Mouse (Mus musculus): ENCODE results near the gene Ush2a.

Gene Ush2a

DNA sequence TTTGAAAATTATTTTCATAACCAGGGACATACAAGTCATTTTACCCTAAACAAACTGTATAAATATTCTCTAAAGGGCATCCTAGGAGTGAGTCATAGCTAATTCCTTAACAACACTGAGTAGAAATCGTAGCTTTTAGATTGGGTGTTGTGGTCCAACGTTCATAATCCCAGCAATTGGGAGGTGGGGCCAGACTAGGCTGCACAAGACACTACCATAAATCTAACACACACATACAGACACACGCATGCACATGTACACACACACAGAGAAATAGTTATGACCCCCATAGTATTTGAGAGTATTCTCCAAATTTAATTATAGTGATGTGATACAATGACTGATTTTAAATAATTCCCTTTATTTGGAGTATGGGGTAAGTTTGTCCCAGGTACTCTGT lies 125.5 kb downstream of the Ush2a start:
- DNase-seq (ENCODE audit: low spot score): no peak

DNA sequence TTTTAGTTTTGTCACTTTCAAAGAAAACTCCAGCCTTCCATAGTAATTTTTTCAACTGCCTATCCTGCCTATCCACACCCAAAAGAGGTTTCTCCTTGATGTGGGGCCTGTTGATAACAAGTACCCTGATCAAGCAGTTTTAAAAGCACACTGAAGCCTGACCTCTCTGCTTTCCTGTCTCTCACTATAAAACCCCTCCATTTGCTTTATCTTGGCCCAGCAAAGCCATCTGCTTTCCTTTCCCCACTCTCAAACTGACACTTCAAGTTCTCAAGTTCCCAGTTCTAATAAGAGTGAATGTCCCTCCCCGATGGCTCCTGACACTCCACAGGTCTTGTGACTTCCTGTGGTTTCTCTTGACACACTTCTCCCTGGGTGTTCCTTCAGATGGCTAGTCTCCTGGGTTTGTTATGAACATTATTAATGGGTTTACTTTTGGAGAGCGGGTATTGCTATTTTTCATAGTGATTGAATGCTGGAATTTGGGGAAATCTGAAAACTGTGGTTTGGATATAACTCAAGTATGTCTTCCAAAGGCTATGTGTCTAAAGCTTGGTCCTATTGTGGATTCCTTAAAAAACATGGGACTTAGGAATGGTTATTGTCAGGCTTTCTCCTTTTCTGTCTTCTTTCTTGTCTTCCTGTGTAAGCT lies 126.1 kb downstream of the Ush2a start:
- no peak for DNase-seq (ENCODE audit: low spot score)

DNA sequence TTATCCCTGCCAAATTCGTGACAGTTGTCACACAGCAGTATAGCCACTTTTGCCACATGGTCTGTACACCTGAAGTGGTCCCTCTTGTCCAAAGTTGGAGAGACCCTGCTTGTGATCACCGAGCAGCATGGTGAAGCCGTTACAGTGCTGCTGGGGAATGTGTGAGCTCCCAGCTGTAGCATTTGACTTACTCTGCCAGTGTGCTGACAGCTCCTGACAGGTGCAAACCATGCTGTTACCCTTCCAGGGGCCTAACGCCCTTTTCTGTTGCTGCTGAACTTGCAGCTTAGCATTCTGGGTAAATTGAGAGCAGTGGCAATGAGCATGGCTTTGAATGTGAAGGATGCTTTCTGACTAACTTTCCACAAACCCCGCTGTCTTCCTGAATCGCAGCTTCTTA lies 128.3 kb downstream of the Ush2a start:
- no peak for DNase-seq (ENCODE audit: low spot score)

DNA sequence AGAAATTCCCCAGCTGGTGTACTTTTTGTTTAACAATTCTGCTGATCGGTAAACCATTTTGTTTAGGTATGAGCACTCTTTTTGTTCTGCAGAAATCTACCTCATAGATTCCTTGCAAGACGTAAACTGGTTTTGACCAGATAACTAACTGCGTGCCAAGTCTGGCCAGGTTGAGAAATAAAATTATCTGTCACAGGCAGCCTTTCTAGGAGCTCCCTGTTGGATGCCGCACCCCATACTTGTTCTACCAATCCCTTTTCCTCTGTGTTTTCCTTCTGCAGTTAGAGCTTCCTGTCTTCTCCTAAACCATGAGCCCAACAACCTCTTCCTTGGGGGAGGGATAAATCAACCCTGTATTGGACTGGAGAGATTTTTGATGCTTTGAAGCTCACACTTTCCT lies 145.4 kb downstream of the Ush2a start:
- DNase-seq (ENCODE audit: low spot score): no peak

DNA sequence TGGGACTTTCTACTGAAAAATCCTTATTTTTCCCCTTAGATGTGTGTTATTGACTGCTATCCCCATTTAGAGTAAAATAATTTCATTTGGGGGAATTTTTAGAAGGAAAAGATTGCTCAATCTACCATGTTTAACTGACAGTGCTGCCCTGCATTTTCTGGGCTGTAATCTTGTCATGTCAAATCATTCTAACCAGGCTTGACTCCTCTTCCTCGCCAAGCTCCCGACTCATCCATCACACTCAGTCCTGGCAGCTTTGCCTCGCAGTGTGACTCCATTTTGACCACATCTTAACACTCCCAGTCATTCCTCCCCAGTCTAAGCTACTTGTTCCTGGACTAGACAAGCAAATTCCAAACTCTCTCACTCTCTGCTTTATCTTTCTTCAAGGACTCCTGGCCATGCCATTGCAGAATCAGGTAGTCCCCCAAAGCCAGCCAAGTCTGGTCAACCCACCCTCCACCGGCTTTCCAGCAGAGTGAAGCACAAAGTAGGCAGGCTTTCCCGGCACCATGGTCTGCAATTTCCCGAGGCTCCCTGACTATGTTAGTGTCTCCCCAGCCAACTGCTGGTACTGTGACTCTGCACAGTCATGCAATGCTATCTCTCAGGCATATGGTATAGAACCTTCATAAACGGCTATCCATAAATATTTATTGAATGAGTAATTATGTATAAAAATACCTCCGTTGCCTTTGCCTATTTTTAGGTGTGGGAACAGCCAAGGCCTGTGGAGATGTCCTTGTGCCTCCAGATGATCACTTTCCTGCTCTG lies 146.0 kb downstream of the Ush2a start:
- no peak for DNase-seq (ENCODE audit: low spot score)

DNA sequence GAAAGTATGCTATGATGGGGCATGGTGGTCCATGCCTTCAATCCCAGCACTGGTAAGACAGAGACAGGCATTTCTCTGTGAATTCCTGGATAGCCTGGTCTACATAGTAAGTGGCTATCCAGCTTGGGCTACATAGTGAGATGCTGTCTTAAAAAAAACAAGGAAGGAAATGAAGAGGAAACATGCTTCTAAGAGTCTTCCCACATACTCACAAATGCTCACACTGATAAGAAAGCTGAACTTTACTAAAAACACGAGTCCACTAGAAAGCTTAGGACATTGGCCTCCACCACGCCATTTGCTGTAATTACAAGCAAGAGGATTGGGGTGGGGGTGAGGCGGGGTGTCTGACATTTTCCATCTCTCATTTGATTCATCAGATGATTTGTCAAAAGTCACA lies 148.7 kb downstream of the Ush2a start:
- no peak for DNase-seq (ENCODE audit: low spot score)

DNA sequence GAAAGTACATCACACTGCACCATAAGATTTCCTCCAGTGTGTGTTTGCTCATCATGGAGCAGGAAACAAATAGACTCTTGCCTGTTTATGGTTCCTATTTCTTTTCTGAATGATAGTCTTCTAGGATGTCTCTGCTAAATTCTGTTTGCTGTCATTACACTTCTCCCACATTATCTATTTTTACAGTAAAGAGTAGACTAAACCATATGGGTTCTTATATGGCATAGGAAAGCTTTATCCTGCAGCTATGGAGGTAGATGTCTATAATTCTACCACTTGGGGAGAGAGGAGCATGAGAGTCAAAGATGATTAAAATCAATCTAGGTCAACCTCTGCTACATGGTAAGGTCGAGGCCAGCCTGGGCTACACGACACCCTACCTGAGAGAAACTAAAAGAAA lies 158.7 kb downstream of the Ush2a start:
- DNase-seq (ENCODE audit: low spot score): no peak

DNA sequence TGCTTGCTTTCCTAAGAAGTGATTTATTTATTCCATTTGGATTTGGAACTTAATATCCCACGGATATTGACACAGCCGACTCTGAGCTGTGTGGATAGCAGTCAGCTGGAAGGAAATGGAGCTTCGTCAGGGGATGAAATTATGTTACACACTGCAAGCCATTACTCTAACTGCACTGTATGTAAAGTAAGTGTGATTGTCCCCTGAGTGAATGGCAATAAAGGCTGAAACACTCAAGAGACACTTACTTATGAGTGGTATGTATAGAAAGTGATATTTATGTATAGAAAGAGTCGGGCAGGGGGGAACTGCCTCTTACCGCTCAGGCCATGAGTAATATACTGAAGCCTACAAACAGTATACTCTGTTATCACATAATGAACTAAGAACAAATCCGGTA lies 166.3 kb downstream of the Ush2a start:
- DNase-seq (ENCODE audit: low spot score): no peak

DNA sequence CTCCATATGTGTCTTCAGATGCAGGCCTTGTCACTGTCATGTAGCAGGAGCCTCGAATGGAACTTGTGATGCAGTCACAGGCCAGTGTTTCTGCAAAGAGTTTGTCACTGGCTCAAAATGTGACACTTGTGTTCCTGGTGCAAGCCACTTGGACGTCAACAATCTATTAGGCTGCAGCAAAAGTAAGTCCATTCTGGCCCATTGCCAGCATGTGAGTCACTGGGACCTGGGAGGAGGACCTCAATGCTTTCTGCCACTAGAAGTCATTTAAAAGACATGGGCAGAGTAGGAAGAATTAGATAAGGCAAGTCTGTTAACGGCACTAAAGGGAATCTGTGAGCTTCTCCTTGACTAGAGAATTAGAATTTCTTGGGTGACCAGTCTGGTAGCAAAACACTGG lies 168.9 kb downstream of the Ush2a start:
- no peak for DNase-seq (ENCODE audit: low spot score)

DNA sequence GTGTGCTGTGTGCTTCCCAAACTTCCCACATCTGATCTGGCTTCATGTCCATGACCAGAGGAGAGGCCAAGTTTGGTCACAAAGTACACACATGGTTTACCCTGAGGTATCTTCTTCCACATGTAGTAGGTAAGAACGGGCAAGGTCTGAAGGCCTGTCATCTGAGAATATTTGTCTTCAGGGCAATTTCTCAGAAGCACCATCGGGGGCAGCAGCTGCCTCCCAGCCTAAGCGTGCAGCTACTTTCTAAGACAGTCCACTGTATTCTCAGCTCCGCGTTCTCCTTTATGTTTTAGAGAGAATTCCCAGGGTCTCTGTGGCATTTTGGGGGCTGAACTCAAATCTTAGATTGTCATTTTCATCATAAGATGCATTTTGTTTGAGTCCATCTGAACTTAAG lies 186.1 kb downstream of the Ush2a start:
- DNase-seq (ENCODE audit: low spot score): no peak

DNA sequence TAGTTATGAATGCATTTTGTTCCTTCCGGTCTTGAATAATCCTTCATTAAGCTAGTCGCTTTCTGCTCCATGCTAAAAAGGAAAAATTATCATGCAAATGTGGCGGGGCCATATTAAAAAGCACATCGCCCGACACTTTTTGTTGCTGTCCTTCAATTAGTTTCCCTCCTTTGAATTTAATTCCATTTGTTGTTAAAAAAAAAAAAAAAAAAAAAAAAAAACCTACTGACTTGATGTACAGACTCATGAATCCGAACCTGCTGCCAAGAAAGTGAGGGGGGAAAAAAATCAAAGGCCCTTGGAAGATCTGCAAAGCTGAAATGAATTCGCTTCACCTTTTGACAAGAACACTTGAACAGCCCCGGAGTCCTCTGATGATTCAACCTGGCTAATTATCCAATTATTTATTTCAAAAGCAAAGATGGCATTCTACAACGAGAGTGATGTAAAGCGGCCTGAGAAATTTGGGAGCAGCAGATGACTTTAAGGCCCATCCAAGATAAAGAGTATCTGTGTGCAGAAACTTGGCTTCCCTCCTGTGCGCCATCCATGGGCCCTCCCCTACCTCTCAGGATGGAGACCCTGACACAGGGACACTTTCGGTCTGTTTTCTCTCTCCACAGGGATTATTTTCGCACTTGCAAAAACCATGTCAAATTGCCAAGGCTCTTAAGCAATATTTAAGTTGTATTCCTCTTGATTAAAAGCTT lies 194.8 kb downstream of the Ush2a start:
- no peak for DNase-seq (ENCODE audit: low spot score)

DNA sequence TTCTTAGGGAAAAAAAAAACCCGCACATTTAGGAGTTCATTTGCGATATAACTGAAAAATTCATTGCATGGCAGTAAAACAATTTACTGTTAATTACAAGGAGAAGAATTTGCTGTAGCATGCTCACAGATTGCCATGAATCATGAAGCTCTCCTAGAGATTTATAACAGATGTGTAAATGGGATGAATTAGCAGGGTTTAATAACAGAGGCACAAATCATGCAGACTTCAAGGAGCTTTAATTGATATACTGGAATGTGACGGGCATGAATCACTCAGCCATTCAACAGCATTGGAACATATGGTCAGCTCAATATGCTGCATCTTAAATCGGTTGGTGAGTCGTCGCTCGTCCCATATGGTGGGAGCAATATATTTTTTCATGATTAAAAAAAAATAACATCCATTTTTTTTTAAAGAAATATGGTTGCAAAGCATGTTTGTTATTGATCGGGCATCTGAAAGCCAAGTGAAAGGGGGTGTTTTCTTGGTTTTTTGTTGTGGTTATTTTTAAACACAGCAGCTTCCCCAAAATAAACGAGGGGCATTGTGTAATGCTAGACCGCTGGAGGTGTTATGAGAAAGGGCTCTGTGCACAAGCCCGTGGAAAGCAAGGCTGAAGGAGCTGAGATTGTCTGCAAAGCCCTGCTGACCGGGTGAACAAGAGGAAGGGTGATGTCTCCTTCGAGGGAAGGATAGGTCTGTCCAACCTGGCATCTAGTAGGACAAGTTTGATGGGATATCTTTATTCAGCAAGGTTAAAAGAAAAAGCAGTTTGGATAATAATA lies 195.6 kb downstream of the Ush2a start:
- DNase-seq (ENCODE audit: low spot score): no peak

DNA sequence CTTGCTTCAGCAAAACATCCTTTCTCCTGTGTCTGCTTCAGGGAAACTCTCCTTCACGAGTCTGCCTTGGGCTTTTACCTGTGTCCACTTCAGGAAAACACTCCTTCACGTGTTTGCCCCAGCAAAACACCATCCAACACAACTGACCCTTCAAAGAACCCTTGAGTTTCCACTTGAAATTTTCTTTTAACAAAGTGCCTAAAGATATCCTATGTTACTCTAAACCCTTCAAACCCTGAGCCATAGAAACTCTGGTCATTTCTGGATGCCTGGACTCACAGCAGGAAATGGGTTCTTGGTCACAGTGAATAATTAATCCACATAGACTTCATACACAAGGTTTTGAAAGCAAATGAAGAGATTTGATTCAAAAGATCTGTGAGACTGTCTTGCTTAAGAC lies 199.4 kb downstream of the Ush2a start:
- DNase-seq (ENCODE audit: low spot score): no peak

DNA sequence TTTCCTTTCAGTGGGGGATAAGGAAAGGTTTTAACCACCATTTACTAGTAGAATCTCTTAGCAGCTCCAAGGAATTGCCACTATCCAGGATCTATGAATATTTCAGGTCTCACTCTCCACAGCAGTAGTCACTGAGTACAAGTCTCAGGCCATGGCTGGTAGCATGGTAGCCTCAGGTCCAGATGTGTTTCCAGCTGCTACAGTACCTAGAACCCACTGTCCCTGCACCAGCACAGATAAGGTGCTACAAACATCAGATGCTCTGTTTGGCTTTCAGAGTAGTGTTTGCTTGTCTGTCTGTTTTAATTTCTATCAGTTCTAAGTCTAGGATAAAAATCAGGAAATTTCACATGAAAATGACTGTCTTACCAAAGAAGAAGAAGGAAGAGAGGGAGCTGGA lies 202.8 kb downstream of the Ush2a start:
- DNase-seq (ENCODE audit: low spot score): no peak

DNA sequence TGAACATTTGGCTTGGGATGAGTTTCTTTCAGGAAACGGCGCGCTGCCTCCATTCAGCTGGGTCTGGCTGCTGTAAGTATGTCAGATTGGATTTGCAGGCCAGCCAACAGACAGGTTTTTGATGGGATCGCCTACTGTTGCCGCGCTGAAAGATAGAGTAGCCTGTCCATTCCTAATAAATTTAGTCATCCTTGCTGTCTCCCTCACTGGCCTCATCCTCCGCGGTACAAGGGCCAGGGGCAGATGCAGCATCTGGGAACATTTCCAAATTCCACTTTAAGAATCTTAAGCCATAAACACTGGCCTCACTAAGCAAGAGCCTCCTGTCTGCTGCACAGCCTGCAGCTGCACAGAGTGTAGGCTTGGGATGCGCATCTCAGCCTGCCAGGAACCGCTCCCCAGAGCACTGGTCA lies 206.6 kb downstream of the Ush2a start:
- peak; percentile 1 for DNase-seq (ENCODE audit: low spot score)

DNA sequence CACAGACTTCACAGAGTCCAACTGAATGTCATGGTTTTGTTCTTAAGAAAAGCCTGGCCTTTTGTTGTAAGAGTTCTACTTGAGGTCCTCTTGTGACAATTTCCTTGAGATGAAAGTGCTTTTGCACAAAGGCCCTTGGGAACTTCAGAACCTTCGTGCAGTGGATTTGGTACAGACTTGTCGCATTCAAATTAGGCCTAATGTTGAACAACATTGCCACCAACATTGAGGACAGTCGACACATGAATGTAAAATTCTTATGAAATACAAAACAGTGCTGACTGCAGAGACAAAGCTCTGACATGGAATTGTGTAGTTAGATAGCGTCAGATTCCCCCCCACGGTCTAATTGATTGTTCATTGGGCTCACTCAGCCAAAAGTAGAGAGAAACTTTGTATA lies 243.1 kb downstream of the Ush2a start:
- DNase-seq (ENCODE audit: low spot score): no peak

DNA sequence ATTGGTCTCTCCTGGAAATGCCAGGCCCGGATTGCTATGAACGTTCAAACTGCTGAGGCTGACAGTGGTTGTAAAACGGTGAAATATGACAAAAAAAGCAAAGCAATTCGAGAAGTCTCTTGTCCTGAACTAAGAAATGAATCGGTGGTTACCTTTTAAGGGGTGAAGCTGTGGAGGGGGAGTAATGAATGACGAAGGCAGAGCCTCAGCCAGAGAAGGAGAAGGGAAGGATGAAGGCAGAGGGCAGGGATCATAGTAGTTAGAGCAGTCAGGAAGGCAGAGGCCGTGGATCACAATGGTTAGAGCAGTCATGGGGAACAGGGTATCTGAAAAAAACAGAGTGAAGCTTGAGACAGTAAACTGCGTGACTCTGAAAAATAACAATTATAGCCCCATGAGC lies 257.0 kb downstream of the Ush2a start:
- no peak for DNase-seq (ENCODE audit: low spot score)

DNA sequence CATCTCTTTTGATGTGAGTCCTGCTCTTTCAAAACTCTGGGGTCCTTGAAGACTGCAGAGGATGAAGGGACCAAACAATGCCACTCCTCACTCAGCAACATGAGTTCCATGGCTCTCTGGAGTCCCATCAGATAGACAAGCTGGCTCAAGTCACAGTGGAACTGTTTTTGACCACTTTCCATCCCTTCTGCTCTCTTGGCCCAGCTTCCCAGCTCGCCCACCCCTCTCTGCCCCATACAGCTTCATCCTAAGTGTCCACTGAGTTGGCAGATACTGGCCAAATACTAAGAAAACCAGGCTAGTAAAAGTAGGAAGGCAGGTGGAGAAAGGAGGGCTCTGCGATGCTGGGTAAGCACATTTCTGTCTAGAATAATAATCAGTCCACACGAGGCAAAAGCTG lies 265.6 kb downstream of the Ush2a start:
- DNase-seq (ENCODE audit: low spot score): no peak

DNA sequence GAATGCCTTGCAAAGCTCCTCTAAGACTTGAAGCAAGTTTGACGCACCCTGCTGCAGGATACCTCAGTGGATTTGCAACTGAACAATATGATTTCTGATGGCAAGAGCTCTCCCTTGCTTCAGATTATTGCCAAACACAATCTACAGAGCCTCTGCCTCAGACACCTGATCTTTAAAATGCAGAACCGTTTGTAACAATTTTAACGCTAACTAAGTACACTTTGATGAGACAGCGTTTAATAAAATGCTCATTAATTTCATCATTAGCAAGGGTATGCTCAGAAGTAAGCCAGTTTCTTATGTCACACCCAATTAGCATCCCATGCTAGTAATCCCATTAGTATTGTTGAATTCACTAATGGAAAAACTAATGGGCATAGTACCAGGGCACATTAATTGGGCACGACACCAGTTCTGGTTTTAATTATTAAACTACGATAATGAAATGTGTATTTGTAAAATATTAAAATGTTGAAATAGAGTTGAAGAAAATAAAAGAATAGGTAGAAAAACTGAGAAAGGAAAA lies 267.8 kb downstream of the Ush2a start:
- DNase-seq (ENCODE audit: low spot score): no peak

DNA sequence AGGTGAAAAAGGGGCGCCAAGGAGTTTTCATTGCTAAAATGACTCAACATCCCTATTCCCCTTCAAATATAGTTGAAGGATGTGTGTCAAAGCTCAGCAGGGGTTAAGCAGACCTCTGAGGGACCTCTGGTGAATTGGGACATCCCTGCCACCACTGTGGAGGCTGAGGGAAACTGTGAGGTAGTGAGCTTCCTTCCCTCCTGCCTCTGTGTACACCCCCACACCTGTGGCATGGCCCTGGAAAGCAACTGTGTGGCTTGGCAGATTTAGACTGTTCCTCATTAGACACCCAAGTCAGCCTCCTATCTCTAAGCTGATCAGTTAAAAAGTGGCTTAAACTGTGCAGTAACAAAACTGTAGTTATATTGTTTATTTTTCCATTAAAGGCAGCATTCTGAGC lies 275.2 kb downstream of the Ush2a start:
- DNase-seq (ENCODE audit: low spot score): no peak

DNA sequence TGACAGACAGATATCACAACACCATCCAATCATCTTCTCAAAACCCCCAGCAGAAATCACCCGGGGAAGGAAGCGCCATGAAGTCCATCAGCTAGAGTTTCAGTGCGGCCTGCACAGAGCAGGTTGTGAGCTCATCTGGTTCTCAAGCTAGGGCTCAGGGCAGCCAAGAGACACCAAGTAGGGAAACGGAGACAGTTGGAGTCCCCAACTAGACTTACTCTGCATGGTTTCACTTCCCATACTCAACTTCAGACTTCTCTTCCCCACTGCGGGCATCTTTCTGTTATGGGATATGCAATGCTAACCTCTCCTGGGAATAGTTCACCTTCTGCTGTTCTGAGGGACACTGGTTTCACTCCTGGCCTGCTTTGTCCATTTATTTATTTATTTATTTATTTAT lies 277.8 kb downstream of the Ush2a start:
- DNase-seq (ENCODE audit: low spot score): no peak

DNA sequence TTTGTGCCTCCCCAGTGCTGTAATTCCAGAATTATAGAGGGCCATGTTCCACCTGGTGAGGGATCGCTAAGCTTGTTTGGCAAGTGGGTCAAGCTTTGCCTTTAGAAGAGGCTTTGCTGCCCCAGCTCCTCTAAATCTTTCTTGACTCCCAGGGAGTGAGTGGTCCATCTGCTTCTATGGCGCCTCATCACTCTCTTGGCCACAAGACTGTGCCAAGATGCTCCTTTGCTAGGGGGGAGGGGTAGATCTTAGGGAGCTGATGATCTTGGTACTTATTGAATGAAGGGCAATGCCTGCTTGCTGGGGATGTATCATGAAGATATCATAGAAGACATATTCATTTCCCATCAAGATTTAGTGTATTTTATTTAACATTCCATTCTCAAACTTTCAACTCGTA lies 279.7 kb downstream of the Ush2a start:
- no peak for DNase-seq (ENCODE audit: low spot score)
